Mouse (Mus musculus) E14TG2a.4 (cell line): ENCODE data around the gene Actr6.

Experiments
- CTCF ChIP-seq: conservative IDR thresholded peaks from 2 replicates; pipeline ENCODE4 v1.5.1; 2014; ENCODE audit warnings: low read length
- NANOG ChIP-seq: IDR thresholded peaks from 2 replicates; pipeline ENCODE4 v1.6.1; 2014; ENCODE audit warnings: borderline replicate concordance, low read length, mixed read lengths
- POU5F1 ChIP-seq: IDR thresholded peaks from 2 replicates; pipeline ENCODE4 v1.6.1; 2014; ENCODE audit warnings: low read length, borderline replicate concordance

- TF ChIP-seq CTCF (no peak), POU5F1 (no peak), NANOG (no peak)
Observed at GRCm38 (mm10) chr10:89751069-89751468, 19.0 kb upstream of the Actr6 start.
